Mouse (Mus musculus) olfactory bulb, adult 2 months (tissue): ENCODE data around the gene Stx1b. TPM values are rescaled to one million over a fixed set of nuclear protein-coding genes. Genes with fewer than 3 reads are reported as not detected.
A peak's percentile ranks its signal among the peaks of the same experiment; 100 is the strongest.

Experiments
- H3K27ac ChIP-seq: fragments of 200-500 bp; 2 replicates; pipeline ENCODE4 v1.5.1; 2012; ENCODE audit warnings: low read depth, low read length; ENCODE audit not compliant: insufficient read depth
- H3K4me1 ChIP-seq: fragments of 200-500 bp; 2 replicates; pipeline ENCODE4 v1.6.1; 2012; ENCODE audit warnings: low read length; ENCODE audit not compliant: control insufficient read depth, insufficient read depth
- H3K4me3 ChIP-seq: fragments of 200-500 bp; 2 replicates; pipeline ENCODE4 v1.5.1; 2012; ENCODE audit warnings: mild to moderate bottlenecking, low read depth, low read length, moderate library complexity; ENCODE audit not compliant: insufficient read depth
- CTCF ChIP-seq: fragments of 200-500 bp; IDR thresholded peaks from 2 replicates; pipeline ENCODE4 v1.5.1; 2012; ENCODE audit warnings: low read depth, mild to moderate bottlenecking, low read length, moderate library complexity; ENCODE audit not compliant: insufficient read depth
- POLR2A ChIP-seq: fragments of 200-500 bp; IDR thresholded peaks from 2 replicates; pipeline ENCODE4 v1.6.1; 2012; ENCODE audit warnings: mild to moderate bottlenecking, low read depth, low read length, moderate library complexity; ENCODE audit not compliant: insufficient read depth
- WGBS: fragments of 180-500 bp; shearing (Covaris S2); methylation state at CpG from one replicate; pipeline ENCODE4 v1.1.7; 2018; 5-methylcytosine and 5-hydroxymethylcytosine counted together
- polyA plus RNA-seq: library from polyadenylated mRNA; stranded (reverse); fragments of >200 nt; gene quantifications from 2 replicates; pipeline ENCODE4 v1.2.4, GENCODE M21; 2012; ENCODE audit warnings: low replicate concordance; ENCODE audit not compliant: missing spikeins, insufficient read depth, insufficient read length

Gene Stx1b
- polyA plus RNA-seq, 1 experiment: not detected

DNA sequence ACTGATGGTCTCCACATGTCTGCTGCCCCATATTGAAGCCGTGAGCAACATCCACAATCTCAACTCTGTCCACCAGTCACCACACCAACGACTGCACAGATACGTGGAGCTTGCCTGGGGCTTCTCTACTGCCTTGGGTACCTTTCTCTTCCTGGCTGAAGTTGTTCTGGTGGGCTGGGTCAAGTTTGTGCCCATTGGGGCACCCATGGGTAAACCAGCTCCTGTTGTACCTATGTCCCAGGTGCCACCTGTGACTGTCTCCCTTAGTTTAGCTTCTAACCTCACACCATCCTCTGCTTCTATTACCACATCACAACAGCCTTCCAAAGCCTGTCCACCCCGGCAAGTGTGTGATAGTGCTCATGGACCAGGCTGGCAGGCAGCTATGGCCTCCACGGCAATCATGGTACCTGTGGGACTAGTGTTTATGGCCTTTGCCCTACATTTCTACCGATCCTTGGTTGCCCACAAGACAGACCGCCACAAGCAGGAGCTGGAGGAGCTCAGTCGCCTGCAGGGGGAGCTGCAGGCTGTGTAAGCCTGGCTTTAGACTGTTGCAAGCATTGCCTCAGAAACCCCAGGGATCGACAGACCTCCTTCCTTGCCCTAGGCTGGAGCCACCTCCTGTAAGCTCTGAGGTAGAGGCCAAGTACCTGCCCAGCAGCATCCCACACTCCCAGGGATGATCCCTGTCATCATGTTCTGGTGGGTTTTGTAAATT, 50.5 kb downstream of the Stx1b start:
- peak; percentile 76 for TF ChIP-seq CTCF
- TF ChIP-seq POLR2A: no peak
- WGBS: 38% methylated on average over 9 of the region's 9 CpGs
- Histone ChIP-seq H3K4me3 (no peak overlapping the region), H3K27ac (no peak overlapping the region), H3K4me1 (peaks cover 15% of the 10 kb centered on the region)

GRCm38 (mm10) chr7:127772557-127772956, 51.8 kb downstream of the Stx1b start:
- H3K27ac ChIP-seq: no peak overlapping the region
- H3K4me1 ChIP-seq: peaks cover 22% of the 10 kb centered on the region
- H3K4me3 ChIP-seq: no peak overlapping the region
- WGBS: 81% methylated on average over 1 of the region's 1 CpGs
- TF ChIP-seq POLR2A: no peak
- no peak for TF ChIP-seq CTCF

DNA sequence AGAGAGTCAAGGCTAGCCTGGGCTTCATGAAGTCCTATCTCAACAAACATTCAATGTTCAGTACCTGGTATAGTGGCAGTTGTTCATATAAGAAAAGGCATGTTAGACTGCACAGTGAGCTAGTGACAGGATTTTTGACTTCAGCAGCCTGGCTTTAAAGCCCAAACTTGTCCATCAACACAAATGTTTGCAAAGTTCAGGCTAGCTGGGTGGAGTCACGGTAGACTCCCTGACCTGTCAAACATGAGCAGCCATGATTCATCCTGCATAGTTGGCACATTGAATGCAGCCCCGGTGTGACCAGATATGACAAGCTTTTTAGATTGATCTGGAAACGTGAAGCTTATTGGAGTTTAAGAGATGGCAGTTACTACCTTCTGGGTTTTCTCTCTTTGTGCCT, 52.3 kb downstream of the Stx1b start:
- 84% methylated on average over 3 of the region's 3 CpGs for WGBS
- no peak overlapping the region for H3K27ac ChIP-seq
- H3K4me1 ChIP-seq: peaks cover 23% of the 10 kb centered on the region
- no peak for TF ChIP-seq POLR2A
- TF ChIP-seq CTCF: no peak
- no peak overlapping the region for H3K4me3 ChIP-seq

- 55% methylated on average over 5 of the region's 5 CpGs for WGBS
- Histone ChIP-seq H3K27ac (0 out of 2 replicates have a peak overlapping the region, but pooled peaks have one; percentile 5), H3K4me3 (no peak overlapping the region), H3K4me1 (peaks cover 23% of the 10 kb centered on the region)
- TF ChIP-seq CTCF (no peak), POLR2A (no peak)
Observed at GRCm38 (mm10) chr7:127771262-127771661, 53.1 kb downstream of the Stx1b start.

- H3K4me1 ChIP-seq: peaks cover 23% of the 10 kb centered on the region
- no peak for TF ChIP-seq CTCF
- no peak for TF ChIP-seq POLR2A
- WGBS: 3% methylated on average over 27 of the region's 27 CpGs
- H3K27ac ChIP-seq: peak overlapping the region; percentile 92
- H3K4me3 ChIP-seq: peak overlapping the region; percentile 64
Observed at GRCm38 (mm10) chr7:127770039-127770905, 54.1 kb downstream of the Stx1b start.

GRCm38 (mm10) chr7:127769651-127770038, 54.7 kb downstream of the Stx1b start, which contains the start of gene Orai3:
TSS of gene Orai3 (plus strand) at chr7:127769815.
- peaks cover 23% of the 10 kb centered on the region for H3K4me1 ChIP-seq
- H3K27ac ChIP-seq: peak within 1 kb of the TSS; percentile 92
- peak within 1 kb of the TSS; percentile 64 for H3K4me3 ChIP-seq
- 0 out of 2 replicates have a peak, but pooled peaks have one; percentile 52 for TF ChIP-seq POLR2A
- no peak for TF ChIP-seq CTCF
- under 1% methylated on average over 24 of the region's 24 CpGs for WGBS

DNA sequence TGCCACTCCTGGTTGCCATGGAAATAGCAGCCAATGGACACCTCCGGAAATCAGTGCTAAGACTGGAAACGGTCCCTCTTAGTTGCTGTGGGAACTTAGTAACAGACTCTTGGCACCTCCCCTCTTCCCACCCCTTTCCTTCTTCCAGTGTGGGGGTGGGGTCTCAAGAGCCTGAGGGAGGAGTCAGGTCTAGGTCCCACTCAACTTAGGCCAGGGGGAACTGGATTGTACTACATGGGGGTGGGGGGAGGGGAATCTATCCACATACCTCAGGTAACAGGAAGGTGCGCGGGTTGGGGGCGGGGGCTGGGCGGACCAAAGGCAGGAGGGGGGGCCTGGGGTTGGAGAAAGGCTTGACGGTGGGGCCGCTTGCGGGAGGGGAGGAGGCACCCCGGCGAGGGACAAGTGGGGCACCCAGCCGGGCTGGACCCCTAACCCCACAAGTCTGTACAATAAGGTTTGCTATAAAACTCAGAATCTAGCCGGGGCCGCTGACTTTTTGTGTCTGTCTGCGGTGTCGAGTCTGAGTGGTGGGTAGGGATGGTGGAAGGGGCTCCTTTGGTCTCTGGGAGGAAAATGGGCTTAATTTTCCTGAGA, 55.3 kb downstream of the Stx1b start:
- H3K27ac ChIP-seq: peak overlapping the region; percentile 92
- WGBS: 2% methylated on average over 16 of the region's 16 CpGs
- peak overlapping the region; percentile 64 for H3K4me3 ChIP-seq
- peaks cover 23% of the 10 kb centered on the region for H3K4me1 ChIP-seq
- no peak for TF ChIP-seq CTCF
- no peak for TF ChIP-seq POLR2A

DNA sequence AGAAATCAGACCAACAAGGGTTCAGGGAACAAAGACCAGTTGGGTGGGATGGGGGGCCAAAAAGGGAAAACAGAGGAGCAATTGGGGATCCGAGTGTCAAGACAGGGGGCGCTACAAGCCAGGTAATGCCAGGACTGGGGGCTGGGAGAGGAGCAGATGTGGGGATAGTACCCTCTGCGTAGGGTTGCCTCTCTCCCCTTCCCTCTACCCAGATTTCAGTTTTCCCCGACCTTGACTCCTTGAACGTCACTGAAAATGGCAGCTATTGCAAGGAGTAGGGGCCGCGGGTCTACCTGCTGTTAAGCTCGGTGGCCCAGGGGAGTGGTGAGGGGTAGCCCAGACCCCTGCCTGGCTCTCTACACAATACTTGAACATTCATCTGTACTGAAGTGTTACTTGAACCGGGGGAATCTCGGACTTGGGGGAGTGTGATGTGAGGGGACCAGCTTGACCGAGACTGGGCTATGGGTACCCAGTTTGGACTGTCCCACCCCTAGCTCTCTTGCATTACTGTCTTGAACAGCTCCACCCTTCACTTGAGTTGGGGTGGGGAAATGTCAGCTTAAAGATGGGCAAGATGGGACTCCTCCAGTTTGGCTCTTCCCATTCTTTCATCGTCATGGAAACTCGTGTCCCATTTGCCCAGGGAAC, 55.9 kb downstream of the Stx1b start:
- TF ChIP-seq CTCF (no peak), POLR2A (no peak)
- H3K4me3 ChIP-seq: peak overlapping the region; percentile 28; the same call in 1 of the 2 replicates
- WGBS: 48% methylated on average over 13 of the region's 13 CpGs
- H3K4me1 ChIP-seq: peaks cover 23% of the 10 kb centered on the region
- peak overlapping the region; percentile 69; the same call in 1 of the 2 replicates for H3K27ac ChIP-seq
